Mouse (Mus musculus) cerebellum, adult 18-20 months (tissue): ENCODE measurements at regions not wholly inside any gene's neighbourhood (a gene's known extent, or its start where the extent isn't known, plus 50 kb on each side); places are given as distances from the start of the nearest gene placed in this dataset.

Experiments used
- DNase-seq, 2 experiments: peaks; one replicate each; pipeline ENCODE4 v3.0.0; 2021

GRCm38 (mm10) chr14:61665815-61666214, 58.6 kb downstream of the Kcnrg start:
- DNase-seq = no peak

- no peak for DNase-seq
Measured at GRCm38 (mm10) chr14:61673184-61673583, 65.9 kb downstream of the Kcnrg start.

- DNase-seq = no peak
Measured at GRCm38 (mm10) chr14:61678107-61678506, 70.8 kb downstream of the Kcnrg start.

GRCm38 (mm10) chr14:61680818-61681707, 73.8 kb downstream of the Kcnrg start:
- peak; percentile 88 to 89 for DNase-seq

GRCm38 (mm10) chr14:61681708-61682701, 74.7 kb downstream of the Kcnrg start:
- DNase-seq = peak; percentile 82 to 87

GRCm38 (mm10) chr14:61682721-61683355, 75.6 kb downstream of the Kcnrg start:
- DNase-seq = peak; percentile 74 to 80

- peak in 1 of 2 experiments; percentile 21 for DNase-seq
Measured at GRCm38 (mm10) chr14:61683356-61683740, 76.1 kb downstream of the Kcnrg start.

GRCm38 (mm10) chr14:61683791-61684411, 76.6 kb downstream of the Kcnrg start:
- no peak for DNase-seq

- DNase-seq = no peak
Measured at GRCm38 (mm10) chr14:61684473-61685230, 77.4 kb downstream of the Kcnrg start.

- no peak for DNase-seq
Measured at GRCm38 (mm10) chr14:61685231-61685800, 78.1 kb downstream of the Kcnrg start.

- peak in 1 of 2 experiments; percentile 23 for DNase-seq
Measured at GRCm38 (mm10) chr14:61686101-61686691, 78.9 kb downstream of the Kcnrg start.

- DNase-seq = peak in 1 of 2 experiments; percentile 46
Measured at GRCm38 (mm10) chr14:61686821-61687341, 79.6 kb downstream of the Kcnrg start.

GRCm38 (mm10) chr14:61687346-61688012, 80.2 kb downstream of the Kcnrg start:
- DNase-seq = peak in 1 of 2 experiments; percentile 18

GRCm38 (mm10) chr14:61688013-61688520, 80.8 kb downstream of the Kcnrg start:
- no peak for DNase-seq

- DNase-seq = peak in 1 of 2 experiments; percentile 11
Measured at GRCm38 (mm10) chr14:61688666-61689065, 81.4 kb downstream of the Kcnrg start.

- no peak for DNase-seq
Measured at GRCm38 (mm10) chr14:61689281-61689680, 82.0 kb downstream of the Kcnrg start.

- no peak for DNase-seq
Measured at GRCm38 (mm10) chr14:61689776-61690175, 82.5 kb downstream of the Kcnrg start.

- no peak for DNase-seq
Measured at GRCm38 (mm10) chr14:61691785-61692372, 84.6 kb downstream of the Kcnrg start.

- DNase-seq = no peak
Measured at GRCm38 (mm10) chr14:61694796-61695195, 87.5 kb downstream of the Kcnrg start.
